Mouse (Mus musculus) MEL (cell line): ENCODE results near the gene Spi1.

ENCODE experiments used
- GATA1 ChIP-seq: IDR thresholded peaks from 2 replicates; pipeline ENCODE4 v1.6.1; 2011; ENCODE audit warnings: low read depth, low read length, improper control_type of control experiment
- MAX ChIP-seq: IDR thresholded peaks from 2 replicates; pipeline ENCODE4 v1.6.1; 2011; ENCODE audit warnings: low read length, improper control_type of control experiment
- SIN3A ChIP-seq: IDR thresholded peaks from 2 replicates; pipeline ENCODE4 v1.6.1; 2012; ENCODE audit warnings: low read length, improper control_type of control experiment, inconsistent platforms
- ZNF384 ChIP-seq: IDR thresholded peaks from 2 replicates; pipeline ENCODE4 v1.6.1; 2012; ENCODE audit warnings: low read depth, mild to moderate bottlenecking, inconsistent platforms, low read length, improper control_type of control experiment

GRCm38 (mm10) chr2:91044727-91045126 lies 37.5 kb upstream of the Spi1 start:
- TF ChIP-seq SIN3A (no peak), GATA1 (no peak), MAX (no peak), ZNF384 (no peak)
